Mouse (Mus musculus) 3134 (cell line): Measurements from ENCODE around the gene Parp8.
"Not testable (repeated sequence)": the region's sequence is repeated elsewhere in the genome, so short reads cannot be mapped to it uniquely, and the experiment has no call there.

Source experiments
- DNase-seq: peaks from one replicate; pipeline ENCODE4 v3.0.0-alpha.2; 2011; ENCODE audit warnings: low spot score; ENCODE audit not compliant: insufficient read length; ENCODE audit errors: extremely low read depth

Parp8 gene

GRCm38 (mm10) chr13:116969650-116970049 is 55.7 kb downstream of the Parp8 start:
- no peak for DNase-seq

GRCm38 (mm10) chr13:116968906-116969305 is 56.4 kb downstream of the Parp8 start:
- no peak for DNase-seq

GRCm38 (mm10) chr13:116967459-116967858 is 57.9 kb downstream of the Parp8 start:
- no peak for DNase-seq

GRCm38 (mm10) chr13:116962480-116963462 is 62.6 kb downstream of the Parp8 start:
- DNase-seq: no peak

GRCm38 (mm10) chr13:116958776-116959589 is 66.4 kb downstream of the Parp8 start:
- DNase-seq: no peak

GRCm38 (mm10) chr13:116957577-116957976 is 67.8 kb downstream of the Parp8 start:
- no peak for DNase-seq

GRCm38 (mm10) chr13:116951336-116951735 is 74.0 kb downstream of the Parp8 start:
- DNase-seq: peak; percentile 35

- no peak for DNase-seq
Measured at GRCm38 (mm10) chr13:116949527-116949926, 75.8 kb downstream of the Parp8 start.

- no peak for DNase-seq
Measured at GRCm38 (mm10) chr13:116949056-116949455, 76.3 kb downstream of the Parp8 start.

- DNase-seq: no peak
Measured at GRCm38 (mm10) chr13:116948299-116948659, 77.1 kb downstream of the Parp8 start.

GRCm38 (mm10) chr13:116947611-116948298 is 77.6 kb downstream of the Parp8 start:
- no peak for DNase-seq

GRCm38 (mm10) chr13:116946566-116946965 is 78.8 kb downstream of the Parp8 start:
- DNase-seq: no peak

GRCm38 (mm10) chr13:116941280-116942015 is 83.9 kb downstream of the Parp8 start:
- no peak for DNase-seq

GRCm38 (mm10) chr13:116940761-116941160 is 84.6 kb downstream of the Parp8 start:
- no peak for DNase-seq

- not testable (repeated sequence) for DNase-seq
Measured at GRCm38 (mm10) chr13:116937019-116937418, 88.3 kb downstream of the Parp8 start.

- DNase-seq: no peak
Measured at GRCm38 (mm10) chr13:116917387-116917930, 107.9 kb downstream of the Parp8 start.

GRCm38 (mm10) chr13:116908284-116908683 is 117.1 kb downstream of the Parp8 start:
- no peak for DNase-seq

- DNase-seq: no peak
Measured at GRCm38 (mm10) chr13:116903394-116903793, 121.9 kb downstream of the Parp8 start.

GRCm38 (mm10) chr13:116898395-116898794 is 126.9 kb downstream of the Parp8 start:
- DNase-seq: no peak

GRCm38 (mm10) chr13:116897711-116898110 is 127.6 kb downstream of the Parp8 start:
- no peak for DNase-seq
